Mouse (Mus musculus): ENCODE data around the gene Cops8. TPM values are rescaled to one million over a fixed set of nuclear protein-coding genes. Genes with fewer than 3 reads are reported as not detected.

Cops8 gene
- polyA plus RNA-seq, 1 experiment, result 48.4 TPM

GRCm38 (mm10) chr1:90603561-90603887 lies 743 bp downstream of the Cops8 start:
- Histone ChIP-seq H3K27ac (replicated peaks; ENCODE audit: low read depth, low read length) (0 out of 2 replicates have a peak overlapping the region, but pooled peaks have one; percentile 27), H3K4me3 (ENCODE audit: insufficient read depth, low read depth, low read length) (peak overlapping the region; percentile 86), H3K4me1 (ENCODE audit: control insufficient read depth, insufficient read depth, insufficient read length, low read length) (peaks cover 8% of the 10 kb centered on the region)

- Histone ChIP-seq H3K4me1 (ENCODE audit: control insufficient read depth, insufficient read depth, insufficient read length, low read length) (no peaks in the 10 kb centered on the region), H3K27ac (replicated peaks; ENCODE audit: low read depth, low read length) (no peak overlapping the region), H3K4me3 (ENCODE audit: insufficient read depth, low read depth, low read length) (no peak overlapping the region)
These were observed 6.6 kb downstream of the Cops8 start for GRCm38 (mm10) chr1:90609363-90609762.

GRCm38 (mm10) chr1:90617258-90617657 lies 14.5 kb downstream of the Cops8 start:
- no peaks in the 10 kb centered on the region for H3K4me1 ChIP-seq (ENCODE audit: control insufficient read depth, insufficient read depth, insufficient read length, low read length)
- no peak overlapping the region for H3K4me3 ChIP-seq (ENCODE audit: insufficient read depth, low read depth, low read length)
- no peak overlapping the region for H3K27ac ChIP-seq (replicated peaks; ENCODE audit: low read depth, low read length)

DNA sequence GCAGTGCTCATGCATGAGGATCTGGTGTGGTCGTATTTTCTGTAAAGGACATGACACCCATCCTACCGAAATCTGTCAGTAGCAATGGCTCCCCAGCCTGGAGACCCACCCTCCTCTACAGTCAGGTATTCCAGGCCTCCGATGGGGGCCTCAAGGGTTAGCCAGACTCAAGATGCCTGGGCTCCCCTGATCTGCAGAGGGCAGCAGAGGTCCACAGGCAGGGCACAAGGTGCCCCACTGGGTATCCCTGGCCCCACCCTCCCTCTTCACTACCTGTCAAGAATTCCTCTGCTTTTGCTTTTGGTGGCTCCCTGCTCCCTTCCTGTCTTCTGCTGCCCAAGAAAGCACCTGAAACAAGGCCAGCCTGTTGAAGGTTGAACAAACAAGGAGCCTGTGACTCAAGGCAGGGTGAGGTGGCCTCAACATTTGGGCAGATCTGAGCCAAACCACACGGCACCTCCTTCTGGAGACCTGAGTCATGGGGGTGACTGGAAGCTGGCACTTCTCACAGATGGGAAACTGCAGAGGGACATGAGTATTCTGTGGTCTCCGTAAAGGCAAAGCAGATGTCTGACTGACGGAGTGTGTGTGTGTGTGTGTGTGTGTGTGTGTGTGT lies 30.7 kb downstream of the Cops8 start:
- Histone ChIP-seq H3K4me3 (ENCODE audit: insufficient read depth, low read depth, low read length) (no peak overlapping the region), H3K4me1 (ENCODE audit: control insufficient read depth, insufficient read depth, insufficient read length, low read length) (no peaks in the 10 kb centered on the region), H3K27ac (replicated peaks; ENCODE audit: low read depth, low read length) (no peak overlapping the region)

GRCm38 (mm10) chr1:90634205-90634745 lies 31.5 kb downstream of the Cops8 start:
- H3K4me3 ChIP-seq (ENCODE audit: insufficient read depth, low read depth, low read length), result no peak overlapping the region
- no peaks in the 10 kb centered on the region for H3K4me1 ChIP-seq (ENCODE audit: control insufficient read depth, insufficient read depth, insufficient read length, low read length)
- no peak overlapping the region for H3K27ac ChIP-seq (replicated peaks; ENCODE audit: low read depth, low read length)

DNA sequence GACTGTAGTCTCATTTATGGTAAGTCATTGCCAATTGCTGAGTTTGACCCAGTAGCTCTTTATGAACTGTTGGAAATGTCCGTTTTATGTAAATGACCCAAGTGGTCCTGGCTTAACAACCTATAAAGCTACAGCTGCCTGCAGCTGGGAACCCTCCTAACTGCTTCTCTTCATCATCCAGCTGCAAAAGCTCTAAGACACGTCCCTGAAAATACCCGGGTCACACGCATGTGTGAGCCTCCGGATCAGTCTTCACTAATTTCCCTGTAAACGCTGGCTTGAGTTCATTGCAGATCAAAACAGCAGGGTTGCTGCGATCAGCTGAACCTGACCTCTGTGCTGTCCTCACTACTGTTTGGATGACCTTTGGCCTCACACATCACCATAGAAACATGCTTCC lies 35.6 kb downstream of the Cops8 start:
- no peak overlapping the region for H3K4me3 ChIP-seq (ENCODE audit: insufficient read depth, low read depth, low read length)
- no peaks in the 10 kb centered on the region for H3K4me1 ChIP-seq (ENCODE audit: control insufficient read depth, insufficient read depth, insufficient read length, low read length)

DNA sequence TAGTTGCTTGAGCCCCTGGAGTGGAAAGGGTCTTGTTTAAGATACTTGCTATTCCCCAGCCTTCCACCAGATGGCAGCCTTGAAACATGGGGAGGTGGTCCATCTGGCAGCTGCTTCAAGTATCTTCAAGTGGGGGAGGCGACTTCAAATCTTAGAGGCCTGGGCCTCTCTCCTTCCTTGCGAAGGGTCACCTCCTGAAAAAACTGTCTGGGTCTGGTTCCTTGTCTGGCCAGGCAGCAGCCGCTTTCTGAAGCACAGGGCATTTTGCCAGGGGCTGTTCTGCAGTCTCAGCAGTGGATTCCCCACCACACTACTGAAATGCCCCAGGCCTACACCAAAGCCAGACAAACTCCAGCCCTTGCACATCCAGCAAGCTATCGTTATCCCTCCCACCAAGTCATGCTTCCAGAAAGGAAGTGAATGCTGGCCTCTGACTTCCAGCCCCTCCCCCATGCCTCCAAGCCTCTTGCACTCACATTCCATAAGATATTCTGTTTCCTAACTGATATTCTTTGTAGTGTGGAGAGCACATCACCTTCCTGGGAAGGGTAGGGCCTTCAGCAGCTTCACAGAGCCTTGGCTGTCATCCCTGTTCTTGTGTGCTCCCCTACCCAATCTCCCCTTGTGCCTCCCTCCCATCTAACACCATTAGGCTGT lies 48.1 kb downstream of the Cops8 start:
- H3K4me1 ChIP-seq (ENCODE audit: control insufficient read depth, insufficient read depth, insufficient read length, low read length), result peaks cover 6% of the 10 kb centered on the region; the same call in 1 of the 2 replicates

More for the DNA sequence above, 35.6 kb downstream of the Cops8 start:
- H3K27ac ChIP-seq (replicated peaks; ENCODE audit: low read depth, low read length), result no peak overlapping the region

GRCm38 (mm10) chr1:90651781-90652180 lies 49.0 kb downstream of the Cops8 start:
- peaks cover 6% of the 10 kb centered on the region; the same call in 1 of the 2 replicates for H3K4me1 ChIP-seq (ENCODE audit: control insufficient read depth, insufficient read depth, insufficient read length, low read length)
- no peak overlapping the region for H3K27ac ChIP-seq (replicated peaks; ENCODE audit: low read depth, low read length)

More for the DNA sequence above, 48.1 kb downstream of the Cops8 start:
- no peak overlapping the region for H3K4me3 ChIP-seq (ENCODE audit: insufficient read depth, low read depth, low read length)
- peak overlapping the region; percentile 0; the same call in 1 of the 2 replicates for H3K27ac ChIP-seq (replicated peaks; ENCODE audit: low read depth, low read length)

GRCm38 (mm10) chr1:90652553-90652952 lies 49.8 kb downstream of the Cops8 start:
- Histone ChIP-seq H3K27ac (replicated peaks; ENCODE audit: low read depth, low read length) (no peak overlapping the region), H3K4me1 (ENCODE audit: control insufficient read depth, insufficient read depth, insufficient read length, low read length) (peaks cover 6% of the 10 kb centered on the region; the same call in 1 of the 2 replicates), H3K4me3 (ENCODE audit: insufficient read depth, low read depth, low read length) (no peak overlapping the region)

More at GRCm38 (mm10) chr1:90651781-90652180, 49.0 kb downstream of the Cops8 start:
- H3K4me3 ChIP-seq (ENCODE audit: insufficient read depth, low read depth, low read length), result no peak overlapping the region

GRCm38 (mm10) chr1:90656492-90657245 lies 53.9 kb downstream of the Cops8 start:
- no peak overlapping the region for H3K4me3 ChIP-seq (ENCODE audit: insufficient read depth, low read depth, low read length)
- H3K27ac ChIP-seq (replicated peaks; ENCODE audit: low read depth, low read length), result peak overlapping the region; percentile 68
- H3K4me1 ChIP-seq (ENCODE audit: control insufficient read depth, insufficient read depth, insufficient read length, low read length), result no peaks in the 10 kb centered on the region

- Histone ChIP-seq H3K27ac (replicated peaks; ENCODE audit: low read depth, low read length) (peak overlapping the region; percentile 59; the same call in 1 of the 2 replicates), H3K4me3 (ENCODE audit: insufficient read depth, low read depth, low read length) (no peak overlapping the region), H3K4me1 (ENCODE audit: control insufficient read depth, insufficient read depth, insufficient read length, low read length) (no peaks in the 10 kb centered on the region)
These were observed 54.7 kb downstream of the Cops8 start for GRCm38 (mm10) chr1:90657292-90658050.

DNA sequence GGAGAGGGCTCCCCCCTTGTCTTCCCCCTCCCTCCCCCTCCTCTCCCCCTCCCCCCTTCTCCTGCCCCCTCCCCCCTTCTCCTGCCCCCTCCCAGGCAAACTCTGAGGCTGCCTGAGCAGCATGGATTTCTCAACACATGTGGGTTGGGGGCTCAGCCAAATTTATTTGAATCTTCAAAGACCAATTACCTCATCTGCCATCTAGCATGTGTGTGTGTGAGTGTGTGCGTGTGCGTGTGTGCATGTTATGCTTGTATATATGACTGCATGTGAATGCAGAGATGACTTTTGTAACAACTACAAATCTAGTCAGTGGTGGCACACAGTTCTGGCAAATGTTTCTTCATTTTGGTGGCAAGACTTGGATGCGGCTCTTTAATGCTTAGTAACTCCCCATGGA lies 55.8 kb downstream of the Cops8 start:
- Histone ChIP-seq H3K4me1 (ENCODE audit: control insufficient read depth, insufficient read depth, insufficient read length, low read length) (no peaks in the 10 kb centered on the region), H3K4me3 (ENCODE audit: insufficient read depth, low read depth, low read length) (no peak overlapping the region), H3K27ac (replicated peaks; ENCODE audit: low read depth, low read length) (no peak overlapping the region)

GRCm38 (mm10) chr1:90660150-90660549 lies 57.4 kb downstream of the Cops8 start:
- no peak overlapping the region for H3K4me3 ChIP-seq (ENCODE audit: insufficient read depth, low read depth, low read length)
- no peak overlapping the region for H3K27ac ChIP-seq (replicated peaks; ENCODE audit: low read depth, low read length)
- H3K4me1 ChIP-seq (ENCODE audit: control insufficient read depth, insufficient read depth, insufficient read length, low read length), result no peaks in the 10 kb centered on the region

DNA sequence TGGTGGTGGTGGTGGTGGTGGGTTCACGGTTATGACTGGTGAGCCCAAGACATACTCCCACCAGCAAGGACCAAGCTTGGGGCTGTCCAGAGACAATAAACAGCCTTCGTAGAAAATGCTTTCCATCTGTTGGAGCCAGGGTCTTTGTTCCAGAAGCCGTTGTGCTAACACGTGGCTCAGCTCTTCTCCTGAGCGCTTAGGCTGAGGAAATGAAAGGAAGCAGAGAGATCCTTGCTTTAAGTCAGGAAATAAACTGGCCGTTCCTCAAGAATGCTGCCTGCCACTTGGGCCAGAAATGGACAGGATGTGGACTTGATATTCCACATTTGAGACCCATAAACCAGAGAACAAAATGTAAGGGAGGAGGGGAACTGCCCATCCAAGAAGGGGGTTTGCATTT lies 59.7 kb downstream of the Cops8 start:
- Histone ChIP-seq H3K27ac (replicated peaks; ENCODE audit: low read depth, low read length) (peak overlapping the region; percentile 30; the same call in 1 of the 2 replicates), H3K4me1 (ENCODE audit: control insufficient read depth, insufficient read depth, insufficient read length, low read length) (no peaks in the 10 kb centered on the region), H3K4me3 (ENCODE audit: insufficient read depth, low read depth, low read length) (no peak overlapping the region)

Measured in brown adipose tissue, adult 24 weeks (tissue).